Mouse (Mus musculus): ENCODE measurements around the gene Slc24a3. TPM values are rescaled to one million over a fixed set of nuclear protein-coding genes. Genes with fewer than 3 reads are reported as not detected.

The Slc24a3 gene
- total and polyA plus RNA-seq, 3 experiments, result not detected

DNA sequence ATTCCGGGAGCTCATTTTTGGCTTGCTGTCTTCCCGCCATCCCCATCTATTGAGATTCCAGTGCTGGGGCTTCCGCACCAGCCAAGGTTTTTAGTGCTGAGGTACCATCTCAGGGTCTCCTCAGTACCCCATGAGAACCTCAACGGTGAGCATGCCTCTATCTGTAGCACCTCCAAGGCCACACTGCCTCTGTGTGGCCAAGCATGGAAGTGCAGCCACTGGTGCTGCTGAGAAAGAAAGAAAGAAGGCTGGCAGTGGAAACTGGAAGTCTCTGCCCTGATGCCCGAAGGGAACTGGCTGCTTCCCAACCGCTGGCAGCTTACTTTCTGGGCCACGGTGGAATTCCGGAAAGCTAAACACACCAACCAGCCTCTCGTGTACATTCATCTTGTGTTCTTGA lies 349.8 kb downstream of the Slc24a3 start:
- Histone ChIP-seq H3K4me3 (ENCODE audit: control insufficient read depth in 1 of 2, insufficient read depth in 1 of 2, low read depth in 2 of 2, low read length in 2 of 2) (no peak overlapping the region), H3K4me1 (ENCODE audit: control insufficient read depth in 1 of 2, insufficient read depth in 2 of 2, low read length in 2 of 2) (no peaks in the 10 kb centered on the region), H3K9ac (ENCODE audit: control insufficient read depth, low read depth, low read length, poor library complexity, severe bottlenecking) (no peak overlapping the region), H3K79me2 (ENCODE audit: control insufficient read depth, insufficient read depth, low read length, poor library complexity) (no peaks in the 10 kb centered on the region), H3K27me3 (ENCODE audit: control insufficient read depth in 1 of 2, insufficient read depth in 2 of 2, low read length in 2 of 2) (no peaks in the 10 kb centered on the region), H3K36me3 (ENCODE audit: control insufficient read depth in 1 of 2, insufficient read depth in 2 of 2, low read length in 2 of 2) (no peaks in the 10 kb centered on the region), H3K9me3 (replicated peaks; ENCODE audit: insufficient read depth, low read length) (no peaks in the 10 kb centered on the region), H3K27ac (ENCODE audit: control insufficient read depth, low read depth, low read length) (no peak overlapping the region)
- TF ChIP-seq NRF1 (IDR thresholded peaks at IDR 0.05; ENCODE audit: insufficient read depth, low read depth, low read length, poor library complexity, severe bottlenecking), result no peak
- TF ChIP-seq RAD21 (IDR thresholded peaks at IDR 0.05; ENCODE audit: low read depth, low read length), result peak; percentile 46
- 0 out of 2 replicates have a peak, but pooled peaks have one; percentile 10 for TF ChIP-seq ZC3H11A (IDR thresholded peaks at IDR 0.05; ENCODE audit: low read depth, low read length)
- no peak for TF ChIP-seq JUND (IDR thresholded peaks at IDR 0.05; ENCODE audit: low read depth, low read length)
- peak; percentile 37 to 45 (median 43) for TF ChIP-seq CTCF (IDR thresholded peaks at IDR 0.05 in 2 of 3, conservative IDR thresholded peaks at IDR 0.05 in 1 of 3; ENCODE audit: control insufficient read depth in 1 of 3, insufficient read depth in 1 of 3, low read depth in 2 of 3, low read length in 3 of 3, poor library complexity in 1 of 3, severe bottlenecking in 1 of 3)
- peak; percentile 6 for DNase-seq (ENCODE audit: low read depth, low spot score)

DNA sequence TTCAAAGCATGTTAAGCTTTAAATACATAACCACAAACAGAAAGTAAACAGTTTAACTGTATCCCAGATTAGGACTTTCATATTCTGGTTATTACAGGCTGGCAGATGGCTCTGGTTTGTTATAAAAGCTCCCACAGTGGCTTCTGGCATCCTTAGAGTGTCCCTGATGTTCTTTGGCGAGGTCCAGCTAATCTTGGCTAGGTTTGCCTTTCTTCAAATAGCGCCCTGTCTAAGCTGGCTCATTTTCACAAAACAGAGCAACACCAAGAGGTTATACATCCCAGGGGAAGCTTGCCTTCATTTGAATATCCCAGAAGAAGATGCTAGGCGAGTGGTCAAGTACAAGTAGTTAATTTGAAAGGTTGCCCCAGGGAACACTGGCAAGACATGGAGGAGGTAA lies 354.5 kb downstream of the Slc24a3 start:
- no peak overlapping the region for H3K9ac ChIP-seq (ENCODE audit: control insufficient read depth, low read depth, low read length, poor library complexity, severe bottlenecking)
- no peak overlapping the region for H3K27ac ChIP-seq (ENCODE audit: control insufficient read depth, low read depth, low read length)
- no peak for DNase-seq (ENCODE audit: low read depth, low spot score)
- no peak overlapping the region for H3K4me3 ChIP-seq (ENCODE audit: control insufficient read depth in 1 of 2, insufficient read depth in 1 of 2, low read depth in 2 of 2, low read length in 2 of 2)
- no peaks in the 10 kb centered on the region for H3K9me3 ChIP-seq (replicated peaks; ENCODE audit: insufficient read depth, low read length)
- no peaks in the 10 kb centered on the region for H3K27me3 ChIP-seq (ENCODE audit: control insufficient read depth in 1 of 2, insufficient read depth in 2 of 2, low read length in 2 of 2)
- no peaks in the 10 kb centered on the region for H3K4me1 ChIP-seq (ENCODE audit: control insufficient read depth in 1 of 2, insufficient read depth in 2 of 2, low read length in 2 of 2)
- TF ChIP-seq NELFE (IDR thresholded peaks at IDR 0.05; ENCODE audit: low read depth, low read length) (no peak), RAD21 (IDR thresholded peaks at IDR 0.05; ENCODE audit: low read depth, low read length) (no peak), ETS1 (IDR thresholded peaks at IDR 0.05; ENCODE audit: low read depth, low read length) (no peak), CHD2 (IDR thresholded peaks at IDR 0.05; ENCODE audit: low read length) (no peak), NRF1 (IDR thresholded peaks at IDR 0.05; ENCODE audit: insufficient read depth, low read depth, low read length, poor library complexity, severe bottlenecking) (no peak), MXI1 (IDR thresholded peaks at IDR 0.05; ENCODE audit: low read depth, low read length) (no peak), ZKSCAN1 (IDR thresholded peaks at IDR 0.05; ENCODE audit: low read depth, low read length) (no peak), MAX (IDR thresholded peaks at IDR 0.05; ENCODE audit: low read length) (no peak), MAFK (IDR thresholded peaks at IDR 0.05; ENCODE audit: borderline replicate concordance, low read depth, low read length) (no peak), POLR2AphosphoS5 (IDR thresholded peaks at IDR 0.05; ENCODE audit: borderline replicate concordance, low read depth, low read length) (no peak), POLR2AphosphoS2 (IDR thresholded peaks at IDR 0.05; ENCODE audit: low read length) (no peak), ZNF384 (IDR thresholded peaks at IDR 0.05; ENCODE audit: low read depth, low read length) (no peak), RCOR1 (IDR thresholded peaks at IDR 0.05; ENCODE audit: low read depth, low read length) (no peak), CHD1 (IDR thresholded peaks at IDR 0.05; ENCODE audit: low read depth, low read length) (no peak), BHLHE40 (IDR thresholded peaks at IDR 0.05; ENCODE audit: borderline replicate concordance, low read depth, low read length) (no peak), ELF1 (IDR thresholded peaks at IDR 0.05; ENCODE audit: low read depth, low read length) (no peak), EP300 (IDR thresholded peaks at IDR 0.05; ENCODE audit: low read depth in 1 of 2, low read length in 2 of 2) (no peak), GABPA (IDR thresholded peaks at IDR 0.05; ENCODE audit: low read depth, low read length) (no peak), ZMIZ1 (IDR thresholded peaks at IDR 0.05; ENCODE audit: low read depth, low read length) (no peak), MEF2A (IDR thresholded peaks at IDR 0.05; ENCODE audit: extremely low read depth, insufficient replicate concordance, low read depth, low read length, poor library complexity, severe bottlenecking) (no peak)
- no peaks in the 10 kb centered on the region for H3K36me3 ChIP-seq (ENCODE audit: control insufficient read depth in 1 of 2, insufficient read depth in 2 of 2, low read length in 2 of 2)
- H3K79me2 ChIP-seq (ENCODE audit: control insufficient read depth, insufficient read depth, low read length, poor library complexity), result no peaks in the 10 kb centered on the region
